Mouse (Mus musculus) kidney, adult 9 months (tissue): ENCODE measurements around the gene Pla2g3.

Experiments
- DNase-seq: peaks from one replicate; pipeline ENCODE4 v3.0.0; 2022

The Pla2g3 gene

GRCm38 (mm10) chr11:3539111-3539825 is 51.2 kb downstream of the Pla2g3 start:
- DNase-seq, result peak; percentile 99

GRCm38 (mm10) chr11:3539826-3540196 is 51.7 kb downstream of the Pla2g3 start:
- DNase-seq, result no peak

GRCm38 (mm10) chr11:3540451-3541085 is 52.5 kb downstream of the Pla2g3 start, which contains the start of gene Smtn:
TSS of gene Smtn (minus strand) at chr11:3540612.
- no peak for DNase-seq

- DNase-seq, result no peak
These were observed 53.8 kb downstream of the Pla2g3 start for GRCm38 (mm10) chr11:3541932-3542331.

- no peak for DNase-seq
These were observed 54.9 kb downstream of the Pla2g3 start for GRCm38 (mm10) chr11:3543001-3543400.

- no peak for DNase-seq
These were observed 56.3 kb downstream of the Pla2g3 start for GRCm38 (mm10) chr11:3544409-3544808.

GRCm38 (mm10) chr11:3545531-3546241 is 57.6 kb downstream of the Pla2g3 start:
- DNase-seq, result no peak

DNA sequence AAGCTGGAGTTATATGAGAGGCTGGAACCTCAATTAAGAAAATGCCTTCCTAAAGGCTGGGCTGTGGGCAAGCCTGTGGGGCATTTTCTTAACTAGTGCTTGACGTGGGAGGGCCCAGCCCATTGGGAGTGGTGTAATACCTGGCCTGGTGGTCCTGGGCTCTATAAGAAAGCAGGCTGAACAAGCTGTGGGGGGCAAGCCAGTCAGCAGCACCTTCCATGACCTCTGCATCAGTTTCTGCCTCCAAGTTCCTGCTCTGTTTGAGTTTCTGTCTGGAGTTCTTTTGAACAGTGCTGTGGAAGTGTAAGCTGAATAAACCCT is 58.1 kb downstream of the Pla2g3 start:
- no peak for DNase-seq

GRCm38 (mm10) chr11:3547047-3547446 is 59.0 kb downstream of the Pla2g3 start:
- no peak for DNase-seq

GRCm38 (mm10) chr11:3547969-3548368 is 59.9 kb downstream of the Pla2g3 start:
- no peak for DNase-seq

DNA sequence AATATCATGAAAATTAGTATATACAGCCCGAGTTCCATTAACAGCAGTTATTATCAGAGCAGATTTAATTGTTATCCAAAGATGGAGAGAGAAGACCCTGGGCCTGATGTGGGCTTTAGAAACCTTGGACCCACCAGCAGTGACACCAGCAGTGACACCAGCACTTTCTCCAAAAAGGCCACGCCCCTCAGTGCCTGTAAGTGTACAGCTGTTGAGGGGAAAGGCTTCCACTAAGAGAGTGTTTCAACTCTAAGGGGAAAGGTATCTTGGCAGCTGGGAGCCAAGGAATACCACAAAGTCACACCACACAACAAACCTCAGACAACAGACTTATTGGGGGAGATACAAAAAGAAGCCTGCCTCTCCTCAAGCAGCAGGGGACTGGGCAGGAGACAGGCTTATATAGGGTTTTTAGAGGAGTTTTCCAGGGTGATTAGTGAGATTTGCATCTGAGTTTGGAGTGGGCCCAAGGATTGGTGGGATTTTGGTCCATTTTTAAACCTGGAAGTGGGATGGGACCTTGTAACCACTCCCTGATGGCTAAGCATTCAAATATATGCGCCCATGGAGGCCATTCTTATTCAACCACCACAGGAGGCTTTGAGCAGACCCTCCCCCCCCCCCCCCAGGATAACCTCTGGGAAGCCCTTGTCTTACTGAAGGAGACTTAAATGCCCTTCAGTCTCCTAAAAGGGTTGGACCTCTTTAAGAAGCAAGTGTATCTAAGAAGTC is 60.6 kb downstream of the Pla2g3 start:
- no peak for DNase-seq
